Mouse (Mus musculus) ES-E14 (cell line): Measurements from ENCODE around the gene Adar. TPM values are rescaled to one million over a fixed set of nuclear protein-coding genes. Genes with fewer than 3 reads are reported as not detected.

Experiments
- DNase-seq: peaks from one replicate; pipeline ENCODE4 v3.0.0-alpha.2; 2013; ENCODE audit warnings: low read depth, low spot score
- H3K27ac ChIP-seq: 2 replicates; pipeline ENCODE4 v1.5.1; 2012; ENCODE audit warnings: low read depth, mild to moderate bottlenecking, low read length, moderate library complexity, mixed read lengths; ENCODE audit not compliant: poor library complexity, insufficient read depth, severe bottlenecking
- H3K36me3 ChIP-seq: 2 replicates; pipeline ENCODE4 v1.6.1; 2012; ENCODE audit warnings: mild to moderate bottlenecking, low read length, moderate library complexity, mixed read lengths; ENCODE audit not compliant: control insufficient read depth, poor library complexity, insufficient read depth, severe bottlenecking
- H3K4me1 ChIP-seq, 2 experiments: fragments of 150-350 bp in 1 of 2; sonication (generic) in 1 of 2; 2 replicates each; pipeline ENCODE4 v1.6.1; 2012; ENCODE audit warnings: low read length in 2 of 2, mild to moderate bottlenecking in 1 of 2, mixed read lengths in 1 of 2; ENCODE audit not compliant: control insufficient read depth in 2 of 2, insufficient read depth in 2 of 2, poor library complexity in 1 of 2
- H3K4me3 ChIP-seq, 2 experiments: fragments of 150-350 bp in 1 of 2; sonication (generic) in 1 of 2; 2 replicates each; pipeline ENCODE4 v1.5.1; 2012; ENCODE audit warnings: low read length in 2 of 2, low read depth in 1 of 2, mild to moderate bottlenecking in 1 of 2, mixed read lengths in 1 of 2; ENCODE audit not compliant: insufficient read depth in 1 of 2, poor library complexity in 1 of 2, severe bottlenecking in 1 of 2
- H3K9ac ChIP-seq: 2 replicates; pipeline ENCODE4 v1.6.1; 2012; ENCODE audit warnings: low read depth, mild to moderate bottlenecking, low read length, mixed read lengths; ENCODE audit not compliant: poor library complexity, insufficient read depth, severe bottlenecking
- H3K9me3 ChIP-seq: fragments of 150-350 bp; sonication (generic); 2 replicates; pipeline ENCODE4 v1.6.1; 2012; ENCODE audit warnings: low read depth, mild to moderate bottlenecking, low read length; ENCODE audit not compliant: control insufficient read depth, insufficient read depth
- CHD2 ChIP-seq: IDR thresholded peaks from 2 replicates; pipeline ENCODE4 v1.6.1; 2014; ENCODE audit warnings: mild to moderate bottlenecking, low read depth, low read length, inconsistent platforms
- HCFC1 ChIP-seq: IDR thresholded peaks from 2 replicates; pipeline ENCODE4 v1.6.1; 2012; ENCODE audit warnings: low read length, inconsistent platforms, borderline replicate concordance; ENCODE audit not compliant: insufficient read depth
- MAFK ChIP-seq: IDR thresholded peaks from 2 replicates; pipeline ENCODE4 v1.6.1; 2014; ENCODE audit warnings: mild to moderate bottlenecking, low read depth, low read length, inconsistent platforms; ENCODE audit not compliant: insufficient read depth
- ZC3H11A ChIP-seq: IDR thresholded peaks from 2 replicates; pipeline ENCODE4 v1.6.1; 2012; ENCODE audit warnings: low read depth, mild to moderate bottlenecking, inconsistent platforms, low read length, borderline replicate concordance
- ZNF384 ChIP-seq: IDR thresholded peaks from 2 replicates; pipeline ENCODE4 v1.6.1; 2012; ENCODE audit warnings: low read depth, low read length, inconsistent platforms
- in situ Hi-C, 2 experiments: fragments of 600-800 bp; cut with MboI; formaldehyde crosslinking; loops; one replicate each; pipeline ENCODE4 v1.15.1; 2025; ENCODE audit warnings: low sequenced_read_pairs in 2 of 2, inconsistent platforms in 1 of 2; ENCODE audit not compliant: unreplicated experiment in 2 of 2
- total RNA-seq: library from RNA; depleted of rRNA; stranded (reverse); fragments of 300-350 nt; gene quantifications from 2 replicates; pipeline ENCODE4 v1.2.3, GENCODE M21; 2012

Gene Adar
- total RNA-seq, 1 experiment, result 35.2 TPM

DNA sequence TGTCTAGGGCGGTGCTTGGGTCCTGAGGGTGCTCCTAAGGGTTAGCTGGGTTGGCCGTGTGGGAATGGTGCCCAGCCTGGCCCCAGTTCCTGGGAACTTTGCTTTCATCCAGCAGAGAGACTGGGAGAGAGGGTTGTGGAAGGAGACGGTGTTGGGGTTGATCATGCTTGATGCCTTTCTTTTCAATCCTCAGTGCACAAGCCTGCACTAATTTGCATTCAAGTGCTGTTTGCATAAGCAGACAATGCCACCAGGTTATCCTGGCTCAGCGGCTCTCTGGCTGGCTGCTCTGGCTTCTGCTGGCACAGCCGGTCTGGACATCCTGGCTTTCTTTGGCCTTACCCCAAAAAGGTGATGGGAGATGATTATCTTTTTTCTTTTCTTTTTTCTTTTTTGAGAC is 37.2 kb upstream of the Adar start:
- Histone ChIP-seq H3K4me3 (no peak overlapping the region), H3K27ac (no peak overlapping the region), H3K36me3 (no peaks in the 10 kb centered on the region), H3K9me3 (no peaks in the 10 kb centered on the region), H3K4me1 (peaks cover 4 to 7% of the 10 kb centered on the region in 2 experiments; a peak in 2 of 4 replicates), H3K9ac (no peak overlapping the region)
- no peak for DNase-seq
- in situ Hi-C loops, result no loop called here
- TF ChIP-seq ZNF384 (no peak), MAFK (no peak), HCFC1 (no peak)

GRCm38 (mm10) chr3:89686031-89686430 is 28.8 kb upstream of the Adar start:
- in situ Hi-C loops, result no loop called here
- no peak overlapping the region for H3K9ac ChIP-seq
- no peaks in the 10 kb centered on the region for H3K9me3 ChIP-seq
- no peaks in the 10 kb centered on the region for H3K36me3 ChIP-seq
- DNase-seq, result no peak
- no peak overlapping the region for H3K27ac ChIP-seq
- H3K4me1 ChIP-seq, result no peaks in the 10 kb centered on the region; a peak in 1 of 4 replicates
- no peak overlapping the region for H3K4me3 ChIP-seq
- TF ChIP-seq CHD2 (no peak), MAFK (no peak), ZC3H11A (no peak), ZNF384 (no peak), HCFC1 (no peak)

- in situ Hi-C loops, result no loop called here
- peaks cover 0 to 4% of the 10 kb centered on the region in 2 experiments; a peak in 1 of 4 replicates for H3K4me1 ChIP-seq
- no peaks in the 10 kb centered on the region for H3K9me3 ChIP-seq
- no peaks in the 10 kb centered on the region for H3K36me3 ChIP-seq
- no peak overlapping the region for H3K27ac ChIP-seq
- TF ChIP-seq CHD2 (no peak), ZC3H11A (peak; percentile 75; the same call in 1 of the 2 replicates), HCFC1 (no peak)
- H3K9ac ChIP-seq, result peak overlapping the region; percentile 68
- peak overlapping the region; percentile 58 to 84; a peak in 3 of 4 replicates for H3K4me3 ChIP-seq
- peak; percentile 80 for DNase-seq
Observed at GRCm38 (mm10) chr3:89688694-89689581, 25.9 kb upstream of the Adar start.

DNA sequence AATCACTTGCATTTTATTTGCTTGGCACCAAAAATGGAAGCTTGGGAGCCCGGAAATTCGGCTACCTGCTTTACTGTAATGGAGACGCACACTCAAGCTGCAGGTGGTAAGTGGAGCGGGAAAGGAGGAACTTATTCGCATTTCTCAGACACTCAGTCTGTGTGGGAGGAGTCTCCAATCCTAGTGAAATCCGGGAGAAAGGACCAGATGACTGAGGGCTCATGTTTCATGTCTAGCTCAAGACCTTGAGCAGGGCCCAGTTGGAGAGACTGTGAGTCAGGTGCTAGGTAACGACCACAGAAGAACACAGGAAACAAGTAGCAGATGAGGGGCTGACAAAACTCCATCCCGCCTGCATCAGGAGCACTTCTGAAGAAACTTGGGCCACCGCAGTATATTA is 23.0 kb upstream of the Adar start:
- TF ChIP-seq HCFC1 (no peak), MAFK (no peak), ZNF384 (no peak), CHD2 (no peak), ZC3H11A (no peak)
- Histone ChIP-seq H3K4me1 (peaks cover 0 to 4% of the 10 kb centered on the region in 2 experiments; a peak in 1 of 4 replicates), H3K9ac (no peak overlapping the region), H3K4me3 (no peak overlapping the region), H3K36me3 (no peaks in the 10 kb centered on the region), H3K27ac (no peak overlapping the region), H3K9me3 (no peaks in the 10 kb centered on the region)
- DNase-seq, result no peak
- in situ Hi-C loops, result no loop called here
